Mouse (Mus musculus): Measurements from ENCODE around the gene Spty2d1. TPM values are rescaled to one million over a fixed set of nuclear protein-coding genes. Genes with fewer than 3 reads are reported as not detected.
"Not testable (repeated sequence)": the region's sequence is repeated elsewhere in the genome, so short reads cannot be mapped to it uniquely, and the experiment has no call there.

Gene Spty2d1
- total RNA-seq, 2 experiments from 2014 or later, result 13.8 to 13.9 TPM

DNA sequence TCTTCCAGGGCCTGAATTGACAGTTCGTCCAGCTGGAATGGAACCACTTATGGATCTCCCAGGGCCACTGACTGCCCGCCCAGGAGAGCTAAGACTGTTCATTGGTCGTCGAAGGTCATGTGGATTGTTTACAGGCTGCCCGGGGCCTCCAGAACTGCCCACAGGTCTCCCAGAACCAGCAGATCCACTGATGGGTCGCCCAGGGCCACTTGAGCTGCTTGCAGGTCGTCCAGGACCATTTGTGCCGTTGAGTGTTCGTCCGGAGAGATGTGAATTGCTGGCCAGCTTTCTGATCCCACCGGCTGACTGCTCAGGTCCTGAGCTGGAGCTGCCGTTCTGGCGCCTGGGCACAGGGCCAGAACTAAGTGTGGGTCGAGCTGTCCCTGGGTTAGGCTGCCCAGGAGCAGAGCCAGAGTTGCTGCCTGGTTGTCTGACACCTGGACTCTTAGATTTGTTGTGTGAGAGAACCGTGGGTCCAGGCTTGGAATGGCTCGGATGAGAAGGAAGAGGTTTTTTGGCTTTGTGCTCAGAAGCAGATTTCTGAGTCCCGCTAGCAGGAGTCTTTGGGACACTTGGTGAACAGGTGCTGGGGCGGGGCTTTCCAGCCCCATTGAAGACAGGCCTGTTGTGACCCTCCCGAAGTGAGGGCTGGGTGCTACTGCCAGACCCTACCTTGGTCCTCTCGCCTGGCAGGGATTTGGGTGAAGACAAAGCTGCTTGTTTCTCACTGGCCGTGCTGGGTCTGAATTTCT lies 10.4 kb downstream of the Spty2d1 start:
- no peak for DNase-seq (ENCODE audit: low spot score in 2 of 2)
- intact Hi-C loops (cut with DNase I), result no loop called here

DNA sequence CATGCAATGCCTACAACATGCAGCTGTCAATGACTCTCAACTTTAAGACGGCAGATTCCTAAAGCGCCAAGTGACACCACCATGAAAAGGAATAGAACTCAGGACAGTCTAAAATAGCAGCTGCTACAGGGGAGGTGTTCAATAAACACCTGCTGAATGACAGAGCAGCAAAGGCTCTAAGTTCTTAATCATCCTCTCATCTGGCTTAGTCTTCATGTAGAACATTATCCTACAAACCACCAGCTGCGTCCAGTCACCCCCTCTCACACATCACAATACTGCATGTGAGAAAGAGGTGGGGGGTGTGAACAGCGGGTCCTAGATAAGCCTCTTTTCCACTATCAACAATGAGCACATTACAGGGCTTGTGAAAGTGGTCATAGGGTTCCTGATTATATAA lies 11.2 kb downstream of the Spty2d1 start:
- intact Hi-C loops (cut with DNase I), result no loop called here
- DNase-seq (ENCODE audit: low spot score in 2 of 2), result no peak

DNA sequence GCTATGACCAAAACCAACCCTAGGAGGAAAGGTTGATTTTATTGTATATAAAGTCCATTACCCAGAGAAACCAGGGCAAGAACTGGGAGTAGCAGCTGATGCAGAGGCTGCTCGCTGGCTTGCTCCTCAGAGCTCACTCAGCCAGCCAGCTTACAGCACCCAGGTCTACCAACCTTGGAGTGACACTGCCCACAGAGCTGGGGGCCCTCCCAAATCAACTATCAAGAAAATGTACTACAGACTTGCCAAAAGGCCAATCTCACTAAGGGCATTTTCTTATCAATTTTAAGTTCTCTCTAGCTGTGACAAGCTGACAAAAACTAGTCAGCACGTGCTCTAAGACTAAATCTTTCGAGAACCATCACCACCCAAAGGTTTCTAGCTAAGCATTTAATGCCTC lies 12.7 kb downstream of the Spty2d1 start:
- DNase-seq (ENCODE audit: low spot score in 2 of 2), result no peak
- intact Hi-C loops (cut with DNase I), result no loop called here

DNA sequence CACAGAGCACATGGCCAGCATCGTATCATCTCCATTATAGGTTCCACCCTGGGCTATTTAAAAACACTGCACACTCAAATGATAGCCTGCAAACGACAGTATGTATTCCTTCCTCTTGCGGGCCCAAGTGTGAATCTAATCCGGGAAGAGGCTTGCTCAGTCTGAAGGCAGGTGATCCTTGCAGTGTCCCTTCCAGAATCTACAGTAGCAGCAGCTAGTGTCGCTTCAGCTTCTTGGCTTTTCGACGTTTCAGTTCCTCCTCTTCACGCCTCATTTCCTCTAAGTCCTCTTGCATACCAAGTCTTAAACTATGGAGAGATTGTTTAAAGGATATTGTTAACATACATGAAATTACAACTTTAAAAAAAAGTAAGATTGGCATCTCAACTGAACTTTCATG lies 15.1 kb downstream of the Spty2d1 start:
- intact Hi-C loops (cut with DNase I), result no loop called here
- DNase-seq (ENCODE audit: low spot score in 2 of 2), result no peak

DNA sequence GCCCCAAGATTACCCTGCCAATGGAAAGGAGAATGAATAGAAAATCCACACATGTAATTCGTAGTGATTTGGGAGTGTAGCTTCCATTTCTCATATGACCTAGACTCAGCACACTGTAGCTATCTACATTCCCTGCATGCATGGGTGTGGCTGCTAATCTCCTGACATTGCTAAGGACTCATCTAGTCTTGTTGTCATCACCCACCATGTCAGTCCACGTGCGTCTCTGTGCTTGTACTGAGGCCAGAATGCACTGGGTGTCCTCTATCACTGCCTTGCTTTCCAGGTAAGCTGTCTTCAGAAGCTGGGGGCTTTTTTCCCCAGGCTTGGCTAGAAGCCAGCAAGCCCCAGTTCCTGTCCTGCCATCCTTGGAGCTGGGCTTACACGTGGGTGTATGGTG lies 18.8 kb downstream of the Spty2d1 start:
- DNase-seq (ENCODE audit: low spot score in 2 of 2); intact Hi-C loops (cut with DNase I): not testable (repeated sequence)

DNA sequence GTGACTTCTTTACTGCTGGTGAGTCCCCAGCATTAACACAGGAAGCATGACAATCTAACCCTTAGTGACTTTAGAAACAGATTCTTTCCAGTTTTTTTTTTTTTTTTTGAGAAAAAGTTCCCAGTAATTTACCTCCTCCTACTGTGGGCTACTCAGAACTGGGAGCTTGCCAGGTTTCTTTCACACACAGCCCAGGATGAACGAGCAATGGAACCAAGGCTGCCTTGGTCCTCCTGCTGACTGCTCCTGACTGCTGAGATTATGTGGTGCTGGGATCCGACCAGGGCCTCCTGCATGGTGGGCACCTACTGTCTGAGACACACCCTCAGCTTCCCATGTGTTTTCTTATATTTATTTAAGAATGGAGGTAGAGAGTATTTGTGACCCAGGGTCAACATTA lies 21.1 kb downstream of the Spty2d1 start:
- intact Hi-C loops (cut with DNase I), result no loop called here
- DNase-seq (ENCODE audit: low spot score in 2 of 2), result no peak

DNA sequence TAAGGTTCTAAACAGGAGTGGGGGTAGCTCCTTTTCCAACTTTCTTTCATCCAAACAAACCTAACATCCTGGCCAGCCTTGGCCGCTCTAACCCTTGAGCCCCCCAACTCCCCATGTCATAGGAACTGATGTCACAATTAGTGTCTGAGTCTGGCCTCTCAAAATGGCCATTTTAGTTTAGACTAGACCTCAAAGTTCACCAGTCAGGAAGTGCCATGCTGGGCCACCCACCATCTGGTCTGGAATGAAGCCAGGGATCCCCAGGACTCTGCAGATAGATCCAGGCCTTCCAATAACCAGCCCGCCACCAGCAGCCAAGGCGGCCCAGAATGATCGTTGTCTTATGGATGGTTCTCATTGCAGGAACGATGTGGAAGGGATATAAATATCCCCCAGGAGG lies 21.6 kb downstream of the Spty2d1 start:
- no peak for DNase-seq (ENCODE audit: low spot score in 2 of 2)
- intact Hi-C loops (cut with DNase I), result no loop called here

DNA sequence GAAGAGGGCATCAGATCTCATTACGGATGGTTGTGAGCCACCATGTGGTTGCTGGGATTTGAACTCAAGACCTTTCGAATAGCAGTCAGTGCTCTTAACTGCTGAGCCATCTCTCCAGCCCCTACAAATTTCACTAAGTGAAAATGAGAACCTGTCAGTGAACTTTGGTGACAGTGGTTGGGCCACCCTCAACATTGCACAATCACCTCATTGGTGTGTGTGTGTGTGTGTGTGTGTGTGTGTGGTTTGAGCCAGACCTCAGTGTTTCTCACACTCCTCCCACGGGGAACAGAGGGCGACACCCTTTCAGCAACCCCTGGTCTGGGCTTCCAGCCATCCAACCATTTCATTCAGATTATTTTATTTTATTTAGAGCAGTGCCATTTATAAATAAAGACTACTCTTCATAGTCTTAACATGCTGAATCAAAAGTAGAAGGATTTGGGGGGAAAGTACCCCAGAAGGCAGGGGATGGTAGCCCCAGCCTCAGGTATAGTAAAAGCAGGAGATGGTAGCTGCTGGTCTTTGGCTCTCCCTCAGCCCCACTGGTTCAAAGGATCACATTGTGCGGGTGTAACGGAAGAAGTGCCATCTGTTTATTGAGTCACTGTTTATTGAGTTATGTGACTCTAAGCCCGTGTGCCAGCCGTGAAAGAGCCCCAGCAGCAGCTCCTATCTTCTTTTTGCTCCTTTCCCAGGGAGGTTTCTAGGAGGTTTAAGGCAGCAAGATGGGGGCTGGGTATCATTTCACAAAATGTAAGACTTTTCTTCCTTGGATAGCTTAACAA lies 22.3 kb downstream of the Spty2d1 start:
- DNase-seq (ENCODE audit: low spot score in 2 of 2), result no peak
- intact Hi-C loops (cut with DNase I), result no loop called here

DNA sequence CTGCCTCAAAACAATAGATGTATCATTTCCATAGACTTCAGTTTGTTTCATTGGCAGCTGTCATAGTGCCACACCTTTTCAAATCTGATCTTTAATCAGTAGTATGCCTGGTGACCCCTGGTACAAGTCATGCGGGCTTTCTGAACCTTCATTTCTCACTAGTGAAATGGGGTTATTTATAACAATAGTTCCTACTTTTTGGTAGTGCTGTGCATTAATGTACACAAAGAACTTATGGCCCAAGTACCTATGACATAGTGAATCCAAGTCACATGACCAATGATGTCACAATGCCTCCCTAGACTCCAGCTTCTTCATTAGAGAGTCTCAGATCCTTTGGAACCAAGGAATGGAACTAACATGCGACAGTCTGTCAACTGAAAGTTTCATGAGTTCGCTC lies 24.9 kb downstream of the Spty2d1 start, which contains the start of gene Gm9999:
Gm9999 (plus strand) TSS at position 301 of the 400 bp plus-strand sequence.
- no peak for DNase-seq (ENCODE audit: low spot score in 2 of 2)
- intact Hi-C loops (cut with DNase I), result no loop called here

DNA sequence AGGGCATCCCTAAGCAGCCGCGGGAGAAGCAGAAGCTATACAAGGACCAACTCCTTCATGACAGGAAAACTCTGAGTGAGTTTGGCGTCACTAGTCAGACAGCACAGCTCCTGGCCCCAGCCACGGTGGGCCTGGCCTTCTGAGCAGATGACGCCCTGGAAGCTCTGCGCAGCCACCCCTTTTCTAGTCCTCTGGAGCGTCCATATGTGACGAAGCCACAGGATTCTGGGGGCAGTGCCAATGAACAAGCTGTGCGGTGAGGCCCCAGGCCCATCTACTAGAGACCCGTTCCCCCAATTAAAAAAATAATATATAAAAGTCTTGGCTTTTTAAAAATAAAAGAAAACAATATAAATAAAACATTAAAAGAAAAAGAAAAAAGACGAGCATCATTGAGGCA lies 32.8 kb downstream of the Spty2d1 start:
- intact Hi-C loops (cut with DNase I), result no loop called here
- no peak for DNase-seq (ENCODE audit: low spot score in 2 of 2)

DNA sequence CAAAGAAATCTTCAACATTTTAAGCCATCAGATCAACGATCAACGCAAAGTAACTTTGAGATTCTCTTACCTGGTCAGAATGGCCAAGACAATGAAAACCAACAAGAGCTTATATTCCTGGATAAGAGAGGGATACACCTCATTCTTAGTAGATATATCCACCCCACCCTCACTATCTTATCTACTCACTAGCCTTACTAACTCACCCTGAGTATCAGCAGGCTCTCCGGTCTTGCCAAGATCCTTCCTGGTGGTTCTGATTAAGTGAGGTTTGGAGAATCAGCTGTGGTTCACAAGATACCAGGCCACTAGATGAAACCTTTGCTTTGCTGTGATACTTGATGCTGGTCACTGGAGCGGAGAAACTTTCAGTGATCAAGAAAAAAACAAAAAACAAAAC lies 33.6 kb downstream of the Spty2d1 start:
- no peak for DNase-seq (ENCODE audit: low spot score in 2 of 2)
- intact Hi-C loops (cut with DNase I), result no loop called here

DNA sequence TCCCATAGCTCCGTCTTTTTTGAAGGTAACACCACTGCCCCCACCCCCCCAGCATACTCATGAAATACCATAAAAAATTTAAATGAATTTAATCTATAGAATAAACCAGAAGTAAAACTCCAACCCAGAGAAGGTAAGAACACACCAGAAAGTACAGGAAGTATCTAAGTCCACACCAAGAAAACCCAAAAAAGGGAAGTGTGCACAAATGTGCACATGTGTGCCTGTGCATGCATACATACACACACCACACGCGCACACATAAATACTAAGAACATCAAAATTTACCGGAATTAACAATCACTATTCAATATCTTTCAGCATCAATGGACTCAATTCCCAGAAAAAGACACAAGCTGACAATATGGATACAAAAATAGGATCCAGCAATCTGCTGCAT lies 38.3 kb downstream of the Spty2d1 start:
- intact Hi-C loops (cut with DNase I), result no loop called here

DNA sequence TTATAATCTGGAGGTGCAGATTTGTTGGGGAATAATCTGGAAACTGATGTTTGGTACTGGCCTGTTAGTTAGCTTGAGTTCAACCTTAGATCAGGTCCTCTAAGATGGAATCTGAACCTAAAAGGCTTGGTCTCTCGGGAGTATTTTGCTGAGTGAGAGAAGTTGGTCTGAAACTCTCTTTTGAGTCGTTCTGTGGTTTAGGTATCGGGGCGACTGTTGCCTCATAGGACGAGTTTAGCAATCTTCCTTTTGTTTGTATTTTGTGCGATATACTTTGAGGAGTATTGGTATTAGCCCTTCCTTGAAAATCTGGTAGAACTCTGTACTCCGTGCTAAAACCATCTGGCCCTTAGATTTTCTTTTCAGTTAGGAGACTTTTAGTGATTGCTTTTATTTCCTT lies 44.1 kb downstream of the Spty2d1 start:
- no peak for DNase-seq (ENCODE audit: low spot score in 2 of 2)
- intact Hi-C loops (cut with DNase I), result loop anchor here (5.0 kb wide), 1 partner anchor 108 kb away; no protein-coding TSS in a partner anchor

More for the DNA sequence above, 38.3 kb downstream of the Spty2d1 start:
- DNase-seq (ENCODE audit: low spot score in 2 of 2), result no peak

DNA sequence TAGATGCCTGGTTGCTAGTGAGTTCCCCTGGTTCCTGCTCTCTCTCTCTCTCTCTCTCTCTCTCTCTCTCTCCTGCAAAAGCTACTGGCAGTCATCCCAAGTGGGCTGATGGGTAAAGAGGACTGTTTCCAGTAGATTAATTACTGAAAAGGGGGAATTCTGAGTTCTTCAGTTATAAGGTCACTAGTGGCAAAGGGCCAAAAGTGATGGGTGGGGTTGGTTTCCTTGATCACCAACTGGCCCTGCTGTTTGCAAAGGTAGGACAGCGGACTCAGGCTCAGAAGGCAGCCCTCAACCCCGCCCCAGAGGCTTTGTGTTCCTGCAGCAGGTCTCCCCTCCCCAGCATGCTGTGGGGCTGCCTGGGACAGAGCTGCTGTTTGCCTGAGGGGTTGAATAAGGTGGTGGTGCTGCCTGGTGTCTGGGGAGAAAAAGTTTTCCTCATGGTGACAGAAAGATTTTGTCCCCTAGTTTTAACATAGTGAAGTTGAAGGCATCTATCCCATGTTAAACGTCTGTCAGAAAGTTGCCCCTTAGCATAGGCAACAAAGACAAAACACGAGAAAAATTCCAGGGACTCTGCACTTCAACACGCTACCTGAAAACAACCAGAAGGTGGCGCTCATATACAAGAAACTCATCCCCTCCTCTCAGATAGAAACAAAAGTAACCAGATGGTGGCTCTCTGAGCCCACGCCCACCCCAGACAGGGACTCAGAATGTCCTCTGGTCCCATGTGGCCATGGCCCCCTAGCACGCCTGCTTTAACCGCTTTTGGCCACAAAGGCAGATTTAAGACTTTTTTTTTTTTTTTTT lies 45.2 kb downstream of the Spty2d1 start:
- DNase-seq (ENCODE audit: low spot score in 2 of 2), result peak; percentile 78 to 84
- intact Hi-C loops (cut with DNase I), result loop anchor here (1.0 to 5.0 kb wide), 3 partner anchors 52 to 187 kb away; no protein-coding TSS in a partner anchor

DNA sequence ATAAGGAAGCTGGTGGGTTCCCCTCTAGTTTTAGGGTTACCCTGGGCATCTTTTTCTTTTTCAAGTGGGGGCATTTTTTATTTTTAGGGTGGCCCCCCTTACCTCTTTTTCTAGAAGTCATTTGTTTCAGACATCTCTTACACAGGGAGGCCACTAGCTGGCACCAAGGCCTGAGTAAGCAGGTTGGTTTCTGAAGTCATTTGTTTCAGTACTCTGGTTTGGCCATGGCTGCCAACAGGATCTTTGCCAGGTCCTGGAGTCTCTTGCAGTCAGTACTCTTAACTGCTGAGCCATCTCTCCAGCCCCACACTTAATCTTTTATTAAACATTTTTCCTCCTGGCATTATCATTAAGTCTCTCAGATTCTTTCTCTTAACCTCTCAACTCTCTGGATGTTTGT lies 46.1 kb downstream of the Spty2d1 start:
- DNase-seq (ENCODE audit: low spot score in 2 of 2), result no peak
- intact Hi-C loops (cut with DNase I), result loop anchor here (5.0 kb wide), 1 partner anchor 110 kb away; no protein-coding TSS in a partner anchor

DNA sequence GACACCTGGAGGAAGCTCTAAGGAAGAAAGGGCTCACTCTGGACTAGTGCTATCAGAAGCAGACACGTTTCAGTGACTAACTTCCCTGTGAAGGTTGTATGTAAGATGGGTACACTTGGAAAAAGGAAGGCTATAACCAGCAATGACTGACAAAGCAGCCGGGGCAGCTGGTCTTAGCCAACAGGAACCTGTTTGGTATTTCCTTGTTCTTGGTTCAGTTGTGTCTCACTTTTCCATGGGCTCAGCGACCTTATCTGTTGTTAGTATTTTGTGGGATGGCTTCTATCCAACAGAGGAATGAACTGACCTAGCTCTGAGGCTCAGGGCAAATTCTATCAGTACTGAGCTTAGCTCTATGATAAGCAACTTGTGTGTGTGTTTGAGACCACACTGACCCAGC lies 47.2 kb downstream of the Spty2d1 start:
- intact Hi-C loops (cut with DNase I), result loop anchor here (5.0 kb wide), 1 partner anchor 111 kb away; no protein-coding TSS in a partner anchor
- DNase-seq (ENCODE audit: low spot score in 2 of 2), result no peak

DNA sequence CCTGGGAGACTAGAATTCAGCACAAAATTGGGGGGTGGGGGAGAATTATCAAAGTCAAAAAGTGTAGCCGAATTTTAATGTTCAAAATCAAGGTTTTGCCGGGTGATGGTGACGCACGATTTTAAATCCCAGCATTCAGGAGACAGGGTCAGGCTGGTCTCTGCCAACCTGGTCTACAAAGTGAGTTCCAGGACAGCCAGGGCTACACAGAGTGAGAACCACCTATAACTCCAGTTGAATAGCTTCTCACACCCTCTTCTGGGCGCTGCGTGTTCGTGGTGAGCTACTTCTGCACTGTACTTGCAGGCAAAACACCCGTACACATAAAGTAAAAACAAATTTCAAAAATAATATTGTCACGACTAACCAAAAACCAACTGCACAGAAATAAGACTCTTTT lies 49.4 kb downstream of the Spty2d1 start:
- DNase-seq (ENCODE audit: low spot score in 2 of 2), result no peak
- intact Hi-C loops (cut with DNase I), result loop anchor here (2.0 kb wide), 1 partner anchor 50 kb away; the partner anchor contains the start of gene Spty2d1

DNA sequence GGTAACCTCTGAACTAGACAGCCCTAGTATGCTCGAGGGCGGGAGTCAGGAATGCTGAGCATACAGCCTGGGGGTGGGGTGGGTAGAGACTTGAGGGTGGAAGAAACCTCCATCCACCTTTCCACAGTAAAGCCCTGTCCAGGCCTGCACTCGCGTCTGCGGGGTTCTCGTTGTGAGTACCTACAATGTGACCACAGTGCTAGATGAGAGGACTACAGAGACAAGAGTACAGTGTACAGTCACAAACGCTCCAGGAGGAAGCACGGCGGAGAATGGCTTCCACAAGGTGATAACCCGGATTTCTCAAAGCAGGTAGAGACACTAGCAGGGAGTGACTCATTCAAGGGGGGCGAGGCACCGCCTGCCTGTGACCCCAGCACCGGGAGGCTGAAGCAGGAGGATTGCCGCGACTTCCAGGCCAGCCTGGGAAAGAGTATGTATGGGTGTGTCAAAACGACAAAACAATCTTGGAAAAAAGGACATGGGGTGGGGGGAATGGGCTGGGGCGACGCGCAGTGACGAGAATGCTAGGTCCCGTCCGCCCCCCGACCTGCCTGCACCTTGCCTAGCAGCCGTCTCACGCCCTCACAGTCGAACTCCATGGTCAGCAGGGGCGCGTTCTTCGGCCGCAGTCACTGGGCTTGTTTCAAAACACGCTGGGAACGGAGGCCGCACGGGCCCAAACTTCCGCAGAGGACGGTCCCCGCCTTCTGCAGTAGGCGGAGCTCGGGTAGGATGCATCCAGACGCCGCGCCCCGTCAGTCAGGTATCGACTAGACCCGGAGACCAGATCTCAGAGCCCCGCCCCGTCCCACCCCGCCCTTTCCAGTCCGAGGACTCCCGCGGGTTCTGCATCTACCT lies 50.1 kb downstream of the Spty2d1 start, which contains the start of gene Uevld:
Uevld (minus strand) TSS at position 697 of the 861 bp plus-strand sequence.
- peak; percentile 92 to 95 for DNase-seq (ENCODE audit: low spot score in 2 of 2)
- intact Hi-C loops (cut with DNase I), result loop anchor here (2.0 kb wide), 1 partner anchor 51 kb away; the partner anchor contains the start of gene Spty2d1
